Mouse (Mus musculus): ENCODE results near the gene Myo1e. TPM values are rescaled to one million over a fixed set of nuclear protein-coding genes. Genes with fewer than 3 reads are reported as not detected.

Gene Myo1e
- polyA plus RNA-seq, 1 experiment from 2014 or later = 16.2 TPM

DNA sequence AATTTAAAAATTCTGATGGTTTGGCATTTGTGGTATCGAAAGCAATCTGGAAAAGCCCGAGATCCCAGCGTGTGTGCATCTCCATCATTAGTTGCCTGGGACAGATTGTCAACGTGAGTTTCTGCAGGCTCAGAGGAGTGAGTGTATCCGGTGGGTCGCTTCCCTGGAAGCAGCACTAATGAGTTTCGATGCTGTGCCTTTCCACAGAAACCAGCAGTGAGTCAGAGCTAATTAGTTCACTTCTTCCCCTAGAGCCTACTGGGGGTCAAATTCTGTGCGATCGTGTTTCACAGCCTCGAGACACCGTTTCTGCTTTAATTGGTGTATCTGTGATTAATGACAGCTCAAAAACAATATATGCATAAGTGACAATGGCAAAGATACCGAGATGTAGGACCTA, 25.4 kb upstream of the Myo1e start:
- 71% methylated on average over 12 of the region's 12 CpGs for WGBS
- Histone ChIP-seq H3K4me3 (ENCODE audit: low read depth, low read length) (no peak overlapping the region), H3K4me1 (replicated peaks; ENCODE audit: control insufficient read depth, insufficient read depth, low read length) (no peaks in the 10 kb centered on the region), H3K9me3 (ENCODE audit: control insufficient read depth) (no peaks in the 10 kb centered on the region), H3K27ac (ENCODE audit: low read depth, low read length) (no peak overlapping the region), H3K36me3 (ENCODE audit: control insufficient read depth, insufficient read depth) (no peaks in the 10 kb centered on the region), H3K27me3 (replicated peaks; ENCODE audit: control insufficient read depth, insufficient read depth, low read length) (no peaks in the 10 kb centered on the region), H3K4me2 (replicated peaks; ENCODE audit: low read depth) (no peak overlapping the region), H3K9ac (ENCODE audit: low read depth, low read length) (no peak overlapping the region)
- TF ChIP-seq CTCF (IDR thresholded peaks at IDR 0.05; ENCODE audit: low read depth) = no peak
- ATAC-seq = no peak

- no peak overlapping the region for H3K9ac ChIP-seq (ENCODE audit: low read depth, low read length)
- no peak for ATAC-seq
- H3K9me3 ChIP-seq (ENCODE audit: control insufficient read depth) = no peaks in the 10 kb centered on the region
- WGBS = 62% methylated on average over 7 of the region's 7 CpGs
- H3K27ac ChIP-seq (ENCODE audit: low read depth, low read length) = no peak overlapping the region
- no peak overlapping the region for H3K4me2 ChIP-seq (replicated peaks; ENCODE audit: low read depth)
- no peaks in the 10 kb centered on the region for H3K36me3 ChIP-seq (ENCODE audit: control insufficient read depth, insufficient read depth)
- H3K4me3 ChIP-seq (ENCODE audit: low read depth, low read length) = no peak overlapping the region
- H3K27me3 ChIP-seq (replicated peaks; ENCODE audit: control insufficient read depth, insufficient read depth, low read length) = no peaks in the 10 kb centered on the region
- no peak for TF ChIP-seq CTCF (IDR thresholded peaks at IDR 0.05; ENCODE audit: low read depth)
- H3K4me1 ChIP-seq (replicated peaks; ENCODE audit: control insufficient read depth, insufficient read depth, low read length) = no peaks in the 10 kb centered on the region
Measured at GRCm38 (mm10) chr9:70182639-70183038, 24.5 kb upstream of the Myo1e start.

- Histone ChIP-seq H3K36me3 (ENCODE audit: control insufficient read depth, insufficient read depth) (no peaks in the 10 kb centered on the region), H3K27ac (ENCODE audit: low read depth, low read length) (no peak overlapping the region), H3K4me1 (replicated peaks; ENCODE audit: control insufficient read depth, insufficient read depth, low read length) (no peaks in the 10 kb centered on the region), H3K4me2 (replicated peaks; ENCODE audit: low read depth) (no peak overlapping the region), H3K9ac (ENCODE audit: low read depth, low read length) (no peak overlapping the region), H3K4me3 (ENCODE audit: low read depth, low read length) (no peak overlapping the region), H3K9me3 (ENCODE audit: control insufficient read depth) (no peaks in the 10 kb centered on the region), H3K27me3 (replicated peaks; ENCODE audit: control insufficient read depth, insufficient read depth, low read length) (no peaks in the 10 kb centered on the region)
- WGBS = 81% methylated on average over 5 of the region's 5 CpGs
- no peak for TF ChIP-seq CTCF (IDR thresholded peaks at IDR 0.05; ENCODE audit: low read depth)
- no peak for ATAC-seq
Measured at GRCm38 (mm10) chr9:70192336-70192735, 14.8 kb upstream of the Myo1e start.

DNA sequence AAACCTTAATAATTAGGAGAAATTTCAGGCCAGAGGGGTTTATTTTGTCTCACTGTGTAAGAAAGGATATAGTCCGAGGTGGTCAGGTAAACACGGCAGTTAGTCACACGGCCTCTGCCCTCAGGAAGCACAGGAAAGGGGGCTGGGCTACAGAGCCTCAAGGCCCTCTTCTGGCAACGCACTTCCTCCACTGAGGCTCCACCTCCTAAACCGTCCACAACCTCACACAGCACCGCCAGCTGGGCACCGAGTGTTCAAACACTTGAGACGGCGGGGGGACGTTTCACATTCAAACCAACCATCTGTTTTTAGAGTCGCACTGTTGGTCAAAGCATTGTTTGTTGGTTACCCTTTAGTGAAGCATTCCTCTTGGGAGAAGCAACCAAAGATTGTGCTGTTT, 12.5 kb upstream of the Myo1e start:
- Histone ChIP-seq H3K27me3 (replicated peaks; ENCODE audit: control insufficient read depth, insufficient read depth, low read length) (no peaks in the 10 kb centered on the region), H3K36me3 (ENCODE audit: control insufficient read depth, insufficient read depth) (no peaks in the 10 kb centered on the region), H3K9ac (ENCODE audit: low read depth, low read length) (no peak overlapping the region), H3K4me2 (replicated peaks; ENCODE audit: low read depth) (no peak overlapping the region), H3K4me3 (ENCODE audit: low read depth, low read length) (no peak overlapping the region), H3K9me3 (ENCODE audit: control insufficient read depth) (no peaks in the 10 kb centered on the region), H3K27ac (ENCODE audit: low read depth, low read length) (no peak overlapping the region), H3K4me1 (replicated peaks; ENCODE audit: control insufficient read depth, insufficient read depth, low read length) (no peaks in the 10 kb centered on the region)
- 76% methylated on average over 11 of the region's 11 CpGs for WGBS
- no peak for TF ChIP-seq CTCF (IDR thresholded peaks at IDR 0.05; ENCODE audit: low read depth)
- no peak for ATAC-seq

DNA sequence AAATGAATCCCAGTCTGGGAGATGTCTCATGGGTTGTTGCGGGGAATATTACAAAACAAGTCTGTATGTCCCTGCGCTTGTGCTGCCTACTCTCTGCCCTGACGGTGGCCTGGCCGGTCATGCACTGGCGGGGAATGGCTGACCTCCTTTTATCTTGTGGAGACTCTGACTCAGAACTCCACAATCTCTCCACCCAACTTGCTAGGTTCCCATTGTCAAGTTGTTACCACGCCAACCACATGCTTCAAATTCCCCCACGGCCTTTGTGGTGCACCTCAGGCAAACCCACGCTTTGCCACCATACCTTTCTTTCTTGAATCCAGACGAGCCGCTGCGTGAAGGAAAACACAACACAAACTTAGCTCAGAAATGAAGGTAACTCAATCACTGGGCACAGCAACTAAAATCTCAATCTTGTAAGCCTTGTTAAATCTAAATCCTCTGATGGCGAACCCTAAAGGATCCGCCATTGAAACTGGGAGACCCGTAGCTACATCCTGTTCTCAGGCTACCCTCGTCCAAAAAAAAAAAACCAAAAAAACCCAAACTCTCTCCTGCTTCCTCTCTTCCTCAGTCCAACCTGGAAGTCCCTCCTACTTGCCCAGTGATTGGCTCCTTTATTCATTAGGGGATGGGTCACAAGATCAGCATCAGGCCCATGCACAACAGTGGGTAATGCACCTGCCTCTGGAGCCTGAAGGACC, 10.0 kb upstream of the Myo1e start:
- ATAC-seq = no peak
- H3K9ac ChIP-seq (ENCODE audit: low read depth, low read length) = no peak overlapping the region
- no peaks in the 10 kb centered on the region for H3K9me3 ChIP-seq (ENCODE audit: control insufficient read depth)
- no peaks in the 10 kb centered on the region for H3K4me1 ChIP-seq (replicated peaks; ENCODE audit: control insufficient read depth, insufficient read depth, low read length)
- no peak for TF ChIP-seq CTCF (IDR thresholded peaks at IDR 0.05; ENCODE audit: low read depth)
- no peaks in the 10 kb centered on the region for H3K27me3 ChIP-seq (replicated peaks; ENCODE audit: control insufficient read depth, insufficient read depth, low read length)
- H3K27ac ChIP-seq (ENCODE audit: low read depth, low read length) = no peak overlapping the region
- no peak overlapping the region for H3K4me2 ChIP-seq (replicated peaks; ENCODE audit: low read depth)
- H3K4me3 ChIP-seq (ENCODE audit: low read depth, low read length) = no peak overlapping the region
- WGBS = 86% methylated on average over 15 of the region's 15 CpGs
- no peaks in the 10 kb centered on the region for H3K36me3 ChIP-seq (ENCODE audit: control insufficient read depth, insufficient read depth)

GRCm38 (mm10) chr9:70197992-70198391, 9.2 kb upstream of the Myo1e start:
- no peak overlapping the region for H3K4me2 ChIP-seq (replicated peaks; ENCODE audit: low read depth)
- H3K4me1 ChIP-seq (replicated peaks; ENCODE audit: control insufficient read depth, insufficient read depth, low read length) = no peaks in the 10 kb centered on the region
- TF ChIP-seq CTCF (IDR thresholded peaks at IDR 0.05; ENCODE audit: low read depth) = no peak
- WGBS = 76% methylated on average over 8 of the region's 8 CpGs
- no peaks in the 10 kb centered on the region for H3K9me3 ChIP-seq (ENCODE audit: control insufficient read depth)
- H3K4me3 ChIP-seq (ENCODE audit: low read depth, low read length) = no peak overlapping the region
- H3K27me3 ChIP-seq (replicated peaks; ENCODE audit: control insufficient read depth, insufficient read depth, low read length) = no peaks in the 10 kb centered on the region
- no peak for ATAC-seq
- H3K9ac ChIP-seq (ENCODE audit: low read depth, low read length) = no peak overlapping the region
- H3K27ac ChIP-seq (ENCODE audit: low read depth, low read length) = no peak overlapping the region
- H3K36me3 ChIP-seq (ENCODE audit: control insufficient read depth, insufficient read depth) = no peaks in the 10 kb centered on the region
